Mouse (Mus musculus): ENCODE measurements around the gene Ntm.

Ntm gene

DNA sequence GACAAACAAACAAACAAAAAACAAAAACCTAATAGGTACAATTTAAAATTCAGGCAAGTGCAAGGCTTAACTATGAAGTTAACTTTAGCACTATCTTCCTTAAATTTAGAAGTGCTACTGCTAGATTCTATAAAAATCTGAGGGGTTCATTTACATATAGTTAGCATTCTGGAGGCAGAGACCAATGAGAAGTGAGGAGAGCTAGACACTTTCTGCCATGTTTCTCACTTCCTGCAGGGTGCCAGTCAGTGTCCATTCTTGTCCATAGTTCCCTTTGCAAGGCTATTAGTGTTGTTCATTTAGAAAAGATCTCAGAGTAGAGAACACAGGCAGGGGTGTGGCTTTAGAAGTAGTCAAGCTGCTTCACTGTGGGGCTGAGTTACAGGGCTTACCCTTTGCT, 208.6 kb downstream of the Ntm start:
- DNase-seq (ENCODE audit: low spot score), result no peak

- peak; percentile 24 for DNase-seq (ENCODE audit: low spot score)
Measured at GRCm38 (mm10) chr9:29751396-29751795, 211.5 kb downstream of the Ntm start.

- peak; percentile 35 for DNase-seq (ENCODE audit: low spot score)
Measured at GRCm38 (mm10) chr9:29750371-29751014, 212.4 kb downstream of the Ntm start.

DNA sequence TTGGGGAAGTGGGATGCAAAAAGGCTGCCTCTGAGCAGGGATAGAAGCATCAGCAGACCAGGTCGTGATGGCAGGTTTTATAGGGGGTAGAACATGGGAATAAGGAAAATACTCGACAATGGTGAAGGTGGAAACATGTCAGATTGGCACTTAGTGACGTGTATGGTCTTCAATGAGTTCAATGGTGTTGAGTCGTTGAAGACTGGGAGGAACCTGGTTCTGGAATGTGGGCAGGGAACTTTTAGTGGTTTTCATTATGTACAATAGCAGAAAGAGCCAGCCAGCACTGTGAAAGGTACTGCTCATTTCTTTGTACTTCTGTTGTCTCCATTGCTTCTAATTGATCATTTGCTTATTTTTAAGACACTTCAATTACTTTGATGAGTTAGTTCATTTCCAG, 214.9 kb downstream of the Ntm start:
- DNase-seq (ENCODE audit: low spot score), result peak; percentile 50

DNA sequence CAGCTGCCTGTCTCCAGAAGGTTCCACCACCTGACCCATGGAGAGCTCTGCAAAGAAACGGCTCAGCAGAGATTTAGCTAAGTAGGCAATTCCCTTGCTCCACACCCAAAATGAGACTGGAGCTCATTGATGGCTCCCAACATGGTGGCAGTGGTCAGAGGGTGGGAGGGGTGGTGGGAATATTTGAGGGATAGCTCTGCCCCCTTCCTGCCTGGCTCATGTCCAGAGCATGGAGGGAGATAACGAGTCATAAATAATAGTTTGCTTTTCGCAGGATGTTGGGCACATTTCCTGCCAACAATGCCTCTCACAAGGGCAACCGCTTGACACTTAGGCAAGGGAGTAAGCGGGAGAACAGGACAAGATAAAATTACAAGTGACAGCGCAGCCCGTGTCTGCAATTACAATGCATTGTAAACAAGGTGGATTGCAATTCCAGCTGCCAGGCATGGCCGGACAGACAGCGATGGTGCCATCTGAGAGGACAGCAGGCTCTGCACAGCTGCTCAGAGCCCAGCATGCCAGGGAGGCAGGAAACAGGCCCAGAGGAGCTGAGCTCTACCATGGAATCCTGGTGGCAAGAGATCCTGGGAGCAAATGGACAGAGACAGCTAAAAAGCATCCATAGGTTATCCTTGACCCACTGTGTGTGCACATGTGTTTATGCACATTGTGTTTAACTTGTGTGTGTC, 224.0 kb downstream of the Ntm start:
- no peak for DNase-seq (ENCODE audit: low spot score)

- peak; percentile 68 for DNase-seq (ENCODE audit: low spot score)
Measured at GRCm38 (mm10) chr9:29736031-29736430, 226.9 kb downstream of the Ntm start.

DNA sequence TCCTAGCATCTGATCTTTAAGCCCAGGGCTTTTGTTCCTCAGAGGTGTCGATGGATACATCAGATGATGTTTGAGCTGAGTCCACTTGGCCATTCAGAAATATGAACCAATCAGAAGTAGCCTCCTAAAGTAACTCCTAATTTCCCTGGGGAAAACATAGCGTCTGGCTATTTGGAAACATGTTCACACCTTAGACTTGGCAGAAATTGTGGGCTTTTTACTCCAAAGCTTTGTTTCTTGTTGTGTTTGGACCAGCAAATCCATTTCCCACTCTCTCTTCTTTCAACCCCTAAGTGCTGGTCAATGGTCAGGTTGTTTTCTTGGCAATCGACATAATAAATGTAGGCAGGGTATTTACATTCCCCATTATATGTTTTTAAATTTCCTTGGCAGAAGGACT, 230.0 kb downstream of the Ntm start:
- no peak for DNase-seq (ENCODE audit: low spot score)

DNA sequence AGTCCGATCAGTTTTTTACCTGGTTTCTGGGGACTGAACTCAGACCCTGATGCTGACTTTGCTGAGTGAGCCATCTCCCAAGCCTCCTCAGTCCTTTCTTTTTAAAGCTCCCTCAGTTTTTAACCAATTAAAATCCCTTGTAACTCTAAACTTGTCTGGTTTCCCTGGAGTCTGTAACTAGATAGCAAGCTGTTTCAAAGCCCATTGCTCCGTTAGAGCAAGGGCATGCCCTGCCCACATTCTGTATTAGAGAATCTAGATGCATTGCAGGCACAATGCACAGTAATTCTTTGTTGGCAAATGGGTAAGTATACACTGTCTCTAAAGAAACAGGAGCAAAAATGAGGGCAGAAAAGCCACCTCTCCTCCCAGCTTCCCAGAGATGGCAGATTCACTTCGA, 231.3 kb downstream of the Ntm start:
- DNase-seq (ENCODE audit: low spot score), result no peak

DNA sequence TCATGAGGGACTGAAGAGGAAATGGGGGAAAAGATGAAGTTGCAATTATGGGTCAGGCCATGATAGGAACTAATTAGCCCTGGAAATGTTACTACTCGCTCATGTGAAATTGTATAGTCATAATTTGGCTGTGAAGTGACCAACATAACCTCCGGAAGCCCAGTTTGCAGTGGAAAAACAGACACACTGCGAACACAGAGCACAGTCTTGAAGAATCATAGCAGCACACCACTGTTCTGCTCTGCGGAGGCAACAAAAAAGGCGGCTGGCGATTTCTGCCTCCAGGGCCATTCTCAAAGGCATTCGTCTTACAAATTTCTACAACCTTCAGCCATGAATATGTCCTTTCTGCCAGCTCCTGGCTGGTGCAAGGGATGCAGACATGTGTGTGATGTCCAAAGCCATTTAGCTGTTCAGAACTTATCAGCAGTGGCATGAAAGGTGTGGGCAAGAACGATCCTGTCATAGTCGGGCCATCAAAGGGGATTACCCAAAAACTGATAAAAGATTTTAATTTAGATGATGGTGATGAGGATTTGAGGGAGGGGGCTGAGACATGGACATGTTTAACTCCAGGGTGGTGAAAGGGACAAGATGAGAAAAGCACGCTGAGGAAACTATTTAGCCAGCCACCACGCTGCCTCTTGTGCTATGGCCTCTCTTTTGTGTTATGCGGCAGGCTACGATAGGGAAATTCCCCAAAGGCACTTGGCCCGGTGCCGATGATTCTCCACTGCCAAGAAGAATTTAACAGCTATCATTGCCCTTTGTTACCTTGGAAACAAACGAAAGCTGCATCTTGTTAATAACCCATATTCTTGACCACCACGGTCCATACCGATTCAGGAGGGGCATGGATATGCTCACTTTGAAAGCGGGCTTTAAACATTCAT, 235.2 kb downstream of the Ntm start:
- no peak for DNase-seq (ENCODE audit: low spot score)

DNA sequence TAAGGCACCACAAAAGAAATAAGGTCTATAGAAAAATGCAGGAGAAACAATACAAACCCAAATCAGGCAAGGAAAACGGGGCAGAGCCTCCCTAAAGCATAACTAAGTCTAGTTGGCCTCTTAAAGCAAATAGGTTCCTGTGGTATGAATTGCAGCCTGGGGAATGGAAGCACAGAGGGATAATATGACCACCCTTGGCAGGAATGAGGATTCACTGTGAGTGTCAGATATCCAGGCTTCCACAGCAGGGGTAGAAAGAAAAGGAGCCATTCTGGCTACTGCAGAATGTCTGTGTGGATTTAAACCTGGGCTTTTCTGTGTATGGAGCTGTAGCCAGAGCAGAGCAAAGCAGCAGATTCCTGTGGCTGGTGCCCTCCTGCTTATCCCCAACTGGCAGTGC, 241.5 kb downstream of the Ntm start:
- DNase-seq (ENCODE audit: low spot score), result no peak

DNA sequence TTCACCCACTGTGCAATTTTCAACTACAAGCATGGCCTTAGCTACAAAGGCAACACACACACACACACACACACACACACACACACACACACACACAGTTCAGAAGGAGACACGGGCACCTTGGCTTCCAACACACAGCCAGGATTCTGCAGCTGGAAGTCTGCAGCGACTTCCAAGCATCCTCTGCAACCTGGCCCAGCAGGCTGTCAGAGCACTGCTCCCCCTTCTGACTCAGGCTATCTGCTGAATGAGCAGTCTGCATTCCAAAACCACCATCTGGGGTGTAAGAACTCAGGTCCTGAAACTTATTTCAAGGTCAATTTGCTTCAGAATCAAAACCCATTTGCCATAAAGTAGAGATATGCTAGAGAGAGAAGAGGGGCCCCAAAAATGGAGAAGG, 246.1 kb downstream of the Ntm start:
- no peak for DNase-seq (ENCODE audit: low spot score)

DNA sequence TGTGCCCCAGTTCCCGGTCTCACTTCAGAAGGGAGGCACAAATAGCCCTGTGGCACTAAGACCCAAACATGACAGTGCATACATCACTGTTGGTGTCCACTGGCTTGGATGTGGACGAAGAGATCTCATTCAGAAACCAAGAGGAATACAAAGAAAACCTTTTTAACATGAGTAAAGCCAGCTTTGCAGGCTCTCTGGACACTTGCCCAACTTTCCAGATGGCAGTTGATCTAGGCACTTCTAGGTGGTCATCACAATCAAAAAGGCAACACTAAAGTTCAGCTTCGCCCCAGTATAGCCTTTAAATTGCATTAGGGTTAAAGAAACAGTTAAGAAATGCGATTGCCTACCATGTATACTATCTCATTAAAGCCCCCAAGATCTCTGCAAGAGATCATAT, 264.7 kb downstream of the Ntm start:
- DNase-seq (ENCODE audit: low spot score), result no peak

- DNase-seq (ENCODE audit: low spot score), result no peak
Measured at GRCm38 (mm10) chr9:29694151-29694550, 268.8 kb downstream of the Ntm start.

GRCm38 (mm10) chr9:29691186-29691855, 271.6 kb downstream of the Ntm start:
- DNase-seq (ENCODE audit: low spot score), result no peak

- DNase-seq (ENCODE audit: low spot score), result no peak
Measured at GRCm38 (mm10) chr9:29682224-29682623, 280.7 kb downstream of the Ntm start.

- no peak for DNase-seq (ENCODE audit: low spot score)
Measured at GRCm38 (mm10) chr9:29680677-29681076, 282.3 kb downstream of the Ntm start.

DNA sequence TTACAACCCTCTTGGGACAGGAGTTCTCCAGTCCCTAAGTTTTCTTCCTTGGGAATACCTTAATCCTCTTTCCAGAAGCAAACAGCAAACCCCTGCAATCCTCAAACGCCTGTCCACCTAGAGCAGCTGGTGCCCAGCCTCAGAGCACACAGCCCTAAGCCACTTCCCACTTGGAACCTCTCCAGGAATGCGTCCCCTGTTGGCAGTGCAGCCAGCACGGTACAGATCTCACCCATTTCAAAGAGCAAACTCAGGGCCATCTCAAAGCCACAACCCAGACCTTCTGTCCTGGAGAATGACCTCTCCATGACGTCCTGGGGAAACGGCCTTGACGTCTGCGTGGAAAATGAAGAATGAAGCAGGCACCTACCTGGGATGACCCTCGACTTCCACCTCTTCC, 289.0 kb downstream of the Ntm start:
- peak; percentile 9 for DNase-seq (ENCODE audit: low spot score)

GRCm38 (mm10) chr9:29671861-29672260, 291.1 kb downstream of the Ntm start:
- no peak for DNase-seq (ENCODE audit: low spot score)

GRCm38 (mm10) chr9:29663286-29663685, 299.7 kb downstream of the Ntm start:
- no peak for DNase-seq (ENCODE audit: low spot score)

GRCm38 (mm10) chr9:29661468-29662145, 301.3 kb downstream of the Ntm start:
- peak; percentile 18 for DNase-seq (ENCODE audit: low spot score)

DNA sequence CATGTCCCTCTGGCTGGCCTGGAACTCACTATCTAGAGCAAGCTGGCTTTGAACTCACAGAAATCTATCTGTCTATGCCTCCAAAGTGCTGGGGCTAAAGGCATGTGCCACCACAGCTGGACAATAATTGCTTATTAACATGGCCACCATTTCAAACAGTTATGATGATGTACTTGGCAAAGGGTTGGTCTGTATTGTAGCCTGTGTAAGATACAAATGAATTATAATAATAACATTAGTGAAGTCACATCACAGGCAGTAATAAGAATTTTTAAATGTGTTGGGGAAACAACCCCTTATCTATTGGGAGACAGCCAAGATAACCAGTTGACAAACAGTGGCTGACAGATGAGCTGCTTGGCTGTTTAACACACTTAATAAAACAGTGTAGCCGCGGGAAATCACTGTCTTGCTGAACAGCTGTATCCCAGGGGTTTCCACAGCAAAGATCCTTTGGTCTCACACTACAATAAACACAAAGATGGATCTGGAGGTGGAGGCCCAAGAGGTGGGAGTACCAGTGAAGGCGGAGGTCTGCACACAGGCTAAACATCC, 302.8 kb downstream of the Ntm start:
- no peak for DNase-seq (ENCODE audit: low spot score)

Measured in lung, postnatal 25 days (tissue).